Mouse (Mus musculus) embryo, embryonic 11.5 days (tissue): ENCODE data around the gene Celf3.

Source experiments
- DNase-seq: peaks from one replicate; pipeline ENCODE4 v3.0.0-alpha.2; 2012; ENCODE audit warnings: low read depth, low spot score

Gene Celf3

DNA sequence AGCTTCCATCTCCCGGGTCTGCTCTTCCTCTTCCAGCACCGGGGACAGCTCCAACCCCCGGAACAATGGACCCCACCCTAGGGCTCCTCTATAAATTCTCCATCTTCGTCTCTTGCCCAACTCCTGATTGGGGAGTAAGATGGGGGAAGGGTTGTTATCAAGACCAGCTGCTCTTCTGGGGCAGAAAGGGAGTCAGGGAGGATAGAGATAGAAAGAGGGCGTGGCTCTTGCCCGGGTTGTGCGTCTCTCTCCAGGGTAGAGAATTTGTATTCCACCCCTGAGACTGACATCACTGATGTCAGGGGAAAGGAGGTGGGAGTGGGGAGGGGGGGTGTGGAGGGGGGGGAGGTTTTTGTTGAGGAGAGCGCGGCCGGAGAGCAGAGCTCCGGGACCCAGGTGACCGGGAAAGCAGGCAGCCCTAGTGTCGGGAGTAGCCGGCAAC is at the start of gene Celf3:
Gene Celf3 (plus strand): TSS at position 315 of the 442 bp plus-strand sequence.
- peak; percentile 45 for DNase-seq

GRCm38 (mm10) chr3:94430980-94431379 is 47.1 kb upstream of the Celf3 start:
- DNase-seq: no peak

- no peak for DNase-seq
Measured at GRCm38 (mm10) chr3:94434305-94434704, 43.8 kb upstream of the Celf3 start.

DNA sequence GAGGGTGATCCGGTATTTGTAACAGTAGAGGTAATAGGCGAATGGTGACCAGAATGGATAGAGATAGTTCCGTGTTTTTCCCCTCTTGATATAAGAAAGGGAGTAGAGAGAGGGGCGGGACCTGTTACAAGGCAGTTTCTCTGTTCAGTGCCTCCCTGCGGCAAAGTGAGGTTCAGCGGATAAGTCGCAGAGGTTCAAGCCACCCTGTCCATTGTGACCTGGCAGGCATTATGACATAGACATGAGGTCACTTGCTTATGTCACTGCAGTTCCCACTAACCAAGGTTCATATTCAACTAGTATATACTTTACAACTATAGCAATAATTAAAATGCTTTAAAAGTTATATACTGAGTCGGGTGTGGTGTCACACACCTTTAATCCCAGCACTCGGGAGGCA is 41.7 kb upstream of the Celf3 start:
- no peak for DNase-seq

- DNase-seq: no peak
Measured at GRCm38 (mm10) chr3:94441182-94441581, 36.9 kb upstream of the Celf3 start.

GRCm38 (mm10) chr3:94442951-94443596 is 35.0 kb upstream of the Celf3 start, which contains the start of gene Mrpl9:
Gene Mrpl9, plus strand, starts transcription at chr3:94443318.
- DNase-seq: peak; percentile 90

DNA sequence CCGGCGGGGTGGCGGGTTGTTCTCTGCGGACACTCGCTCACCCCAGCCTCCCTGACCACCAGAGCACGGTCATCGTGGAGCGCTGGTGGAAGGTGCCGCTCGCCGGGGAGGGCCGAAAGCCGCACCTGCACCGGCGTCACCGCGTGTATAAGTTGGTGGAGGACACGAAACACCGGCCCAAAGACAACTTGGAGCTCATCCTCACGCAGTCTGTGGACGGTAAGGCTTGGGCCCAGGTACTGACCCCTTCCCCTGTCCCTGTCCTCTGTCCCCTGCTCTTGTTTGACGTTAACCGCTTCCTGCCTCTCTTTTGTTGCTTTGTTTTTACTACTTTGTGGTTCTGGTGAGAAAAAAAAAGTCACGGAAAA is 34.5 kb upstream of the Celf3 start, which contains the start of gene Oaz3:
Gene Oaz3 (minus strand): TSS at position 319 of the 368 bp plus-strand sequence.
- no peak for DNase-seq

DNA sequence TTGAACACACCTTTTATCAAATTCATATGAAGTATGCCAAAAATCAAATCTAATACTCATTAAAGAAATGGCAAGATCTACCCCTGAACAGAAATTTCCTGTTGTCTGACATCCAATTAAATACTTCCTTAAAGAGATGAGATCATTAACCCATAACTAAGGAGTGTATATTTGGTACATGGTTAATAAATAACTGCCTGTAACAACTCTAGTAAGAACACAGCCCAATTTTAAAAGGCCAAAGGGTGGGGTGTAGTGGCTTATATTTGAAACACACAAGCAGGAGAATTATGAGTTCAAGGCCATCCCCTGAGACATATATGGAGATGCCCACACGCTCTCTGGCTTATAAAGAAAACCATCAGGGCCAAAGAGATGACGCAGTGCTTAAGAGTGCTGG is 28.7 kb upstream of the Celf3 start:
- DNase-seq: no peak

GRCm38 (mm10) chr3:94456529-94457000 is 21.5 kb upstream of the Celf3 start:
- DNase-seq: peak; percentile 91

DNA sequence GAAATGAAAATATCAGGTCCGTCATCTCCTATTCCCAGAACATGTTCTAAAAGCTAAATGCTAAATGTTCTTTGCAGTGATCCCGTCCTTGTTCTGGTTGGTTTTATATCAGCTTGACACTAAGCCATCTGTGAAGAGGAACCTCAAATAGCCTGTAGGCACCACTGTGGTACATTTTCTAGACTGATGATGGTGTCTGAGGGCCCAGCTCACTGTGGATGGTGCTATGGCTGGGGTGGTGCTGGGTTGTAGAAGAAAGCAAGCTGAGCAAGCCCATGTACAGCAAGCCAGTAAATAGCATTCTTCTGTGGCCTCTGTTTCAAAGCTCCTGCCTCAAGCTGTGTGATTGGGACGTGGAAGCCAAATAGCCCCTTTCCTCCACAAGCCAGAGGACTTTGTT is 21.0 kb upstream of the Celf3 start:
- DNase-seq: no peak

DNA sequence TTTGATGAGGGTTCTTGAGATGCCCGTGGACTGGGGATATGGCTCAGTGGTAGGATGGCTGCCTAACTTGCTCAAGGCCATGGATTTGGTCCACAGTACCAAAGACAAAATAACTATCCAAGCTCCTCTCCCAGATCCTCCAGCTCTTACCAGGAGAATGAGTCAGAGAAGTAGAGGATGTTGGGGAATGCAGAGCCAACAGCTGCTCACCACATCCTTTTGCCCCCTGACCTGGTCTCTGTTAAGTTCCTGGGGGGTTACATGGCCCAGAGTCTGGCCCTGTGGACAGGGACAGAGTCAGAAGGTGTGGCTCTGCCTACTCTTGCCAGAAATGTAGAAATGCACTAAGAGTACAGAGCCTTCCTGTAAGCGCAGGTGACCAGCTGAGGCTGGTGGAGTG is 18.3 kb upstream of the Celf3 start:
- DNase-seq: no peak

- no peak for DNase-seq
Measured at GRCm38 (mm10) chr3:94463926-94464578, 14.0 kb upstream of the Celf3 start.

GRCm38 (mm10) chr3:94465632-94466430 is 12.3 kb upstream of the Celf3 start:
- no peak for DNase-seq

- no peak for DNase-seq
Measured at GRCm38 (mm10) chr3:94468931-94469330, 9.2 kb upstream of the Celf3 start.

GRCm38 (mm10) chr3:94472447-94473114 is 5.5 kb upstream of the Celf3 start:
- peak; percentile 51 for DNase-seq

DNA sequence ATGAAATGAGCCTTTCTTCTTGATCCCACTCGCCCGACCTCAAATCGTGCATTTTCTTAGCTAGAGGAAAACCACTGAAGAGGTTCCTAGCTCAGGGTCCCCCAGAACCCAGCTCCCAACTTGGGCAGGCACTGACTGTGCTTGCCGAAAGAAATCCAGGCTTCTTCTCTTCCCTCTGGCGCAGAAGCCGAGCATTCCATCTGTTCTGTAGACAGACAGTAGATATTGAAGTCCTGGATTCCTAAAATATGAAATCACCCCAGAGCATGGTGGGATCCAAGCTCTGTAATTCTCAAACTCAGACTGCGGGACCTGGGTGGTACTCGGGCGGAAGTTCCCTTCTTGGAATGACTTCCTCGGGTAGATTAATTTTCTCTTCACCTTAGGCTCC is 5.0 kb upstream of the Celf3 start:
- DNase-seq: no peak

- DNase-seq: no peak
Measured at GRCm38 (mm10) chr3:94473567-94474232, 4.4 kb upstream of the Celf3 start.

DNA sequence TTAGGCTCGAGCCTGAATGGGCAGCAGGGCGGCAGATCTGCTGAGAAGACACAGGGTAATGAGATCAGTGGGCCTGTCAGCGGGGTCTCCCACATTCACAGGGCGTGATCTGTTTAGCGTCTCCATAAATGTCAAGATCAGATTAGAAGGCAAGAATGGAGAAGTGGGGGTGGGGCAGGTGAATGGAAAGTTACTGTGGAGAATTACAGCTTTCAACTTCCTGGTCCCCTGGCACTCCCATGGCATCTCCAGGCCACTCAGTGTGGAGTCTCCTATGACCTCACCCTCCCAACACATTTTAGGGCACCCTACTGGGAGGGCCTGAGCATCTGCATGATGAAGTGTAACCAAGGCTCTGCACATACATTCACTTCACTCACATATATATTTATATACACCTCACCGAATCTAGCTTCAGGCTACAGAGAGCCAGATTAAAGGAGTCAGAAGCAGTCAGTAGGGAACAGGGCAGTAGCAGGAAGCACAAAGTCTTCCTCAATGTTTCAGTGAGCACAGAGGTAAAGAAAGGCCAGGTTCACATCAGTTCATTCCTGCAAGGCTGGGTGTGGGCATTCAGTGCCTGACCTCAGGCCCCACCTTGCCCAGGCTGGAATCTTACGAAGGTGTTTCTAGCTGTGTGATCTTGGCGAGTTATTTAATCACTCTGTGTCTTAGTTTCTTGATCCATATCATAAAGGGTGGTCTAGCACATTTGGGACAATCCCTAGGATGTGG is 1.6 kb upstream of the Celf3 start:
- no peak for DNase-seq

GRCm38 (mm10) chr3:94477444-94477843 is 651 bp upstream of the Celf3 start:
- no peak for DNase-seq

GRCm38 (mm10) chr3:94478591-94479169 is 585 bp downstream of the Celf3 start:
- DNase-seq: no peak
